8 mouse cellular contexts compared by ENCODE assay signal in the genomic region with DNA sequence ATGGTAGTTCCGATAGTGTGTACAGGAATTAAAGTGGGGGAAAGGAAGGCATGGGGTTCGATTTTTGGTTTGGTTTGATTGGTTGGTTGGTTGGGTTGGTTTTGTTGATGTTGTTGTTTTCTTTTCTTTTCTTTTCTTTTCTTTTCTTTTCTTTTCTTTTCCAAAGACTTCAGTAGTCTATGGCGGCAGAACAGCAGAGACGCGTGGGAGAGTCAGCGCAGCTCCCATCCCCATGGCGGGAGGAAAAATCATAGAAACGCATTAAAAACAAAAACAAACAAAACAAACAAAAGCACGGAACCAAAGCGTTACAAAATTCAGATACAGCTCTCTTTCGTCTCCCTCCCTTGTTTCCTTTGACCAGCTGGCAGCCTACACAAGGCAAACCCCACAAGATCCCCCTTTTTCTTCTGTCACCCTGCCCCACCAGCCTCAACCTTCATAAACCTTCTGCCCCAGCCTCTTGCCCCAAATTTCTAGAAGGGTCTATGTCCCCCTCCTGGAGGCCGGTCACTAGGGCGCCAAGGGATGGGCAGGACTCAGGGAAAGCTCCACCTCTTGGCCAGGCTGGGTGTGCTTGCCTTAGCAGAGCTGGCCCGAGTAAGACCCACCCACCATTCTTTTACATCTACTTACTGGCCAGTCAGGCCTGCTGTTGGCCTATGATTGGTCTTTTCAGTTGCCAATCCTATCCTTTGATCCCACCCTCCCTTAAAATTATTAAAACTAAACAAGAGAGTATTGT. TPM values are rescaled to one million over a fixed set of nuclear protein-coding genes. Genes with fewer than 3 reads are reported as not detected.
DNase-seq lines count a peak whose midpoint lies in the region; ATAC-seq and TF ChIP-seq lines count a peak whose summit lies in the region.

No protein-coding gene starts in this region.

- peak overlapping the region; percentile 28 for H3K4me3 ChIP-seq in bone marrow macrophage, adult 2 months (ENCODE audit: insufficient read depth, low read length)
- H3K4me3 ChIP-seq in embryonic facial prominence, embryonic 15.5 days (replicated peaks) = peak overlapping the region; percentile 54
- H3K4me3 ChIP-seq in kidney, embryonic 14.5 days (ENCODE audit: low read length) = peak overlapping the region; percentile 58
- H3K4me3 ChIP-seq in limb, embryonic 15.5 days = peak overlapping the region; percentile 55
- H3K4me3 ChIP-seq in midbrain, embryonic 16.5 days (ENCODE audit: low read depth, low read length) = peak overlapping the region; percentile 57

- TF ChIP-seq CTCF in bone marrow macrophage, adult 2 months (IDR thresholded peaks at IDR 0.05; ENCODE audit: low read depth, low read length) = no peak

- no peak overlapping the region for H3K27ac ChIP-seq in bone marrow macrophage, adult 2 months (ENCODE audit: insufficient read depth, low read depth, low read length)
- H3K27ac ChIP-seq in embryonic facial prominence, embryonic 15.5 days (replicated peaks) = peak overlapping the region; percentile 80
- peak overlapping the region; percentile 67 for H3K27ac ChIP-seq in kidney, embryonic 14.5 days (ENCODE audit: low read depth, low read length)
- peak overlapping the region; percentile 73 for H3K27ac ChIP-seq in limb, embryonic 15.5 days
- H3K27ac ChIP-seq in midbrain, embryonic 16.5 days (ENCODE audit: low read length) = no peak overlapping the region

- no peaks in the 10 kb centered on the region for H3K36me3 ChIP-seq in embryonic facial prominence, embryonic 15.5 days
- H3K36me3 ChIP-seq in kidney, embryonic 14.5 days (ENCODE audit: control insufficient read depth, insufficient read depth, low read length) = no peaks in the 10 kb centered on the region
- no peaks in the 10 kb centered on the region for H3K36me3 ChIP-seq in limb, embryonic 15.5 days
- no peaks in the 10 kb centered on the region for H3K36me3 ChIP-seq in midbrain, embryonic 16.5 days (ENCODE audit: control insufficient read depth, insufficient read depth, low read length)

- 16% methylated on average over 14 of the region's 14 CpGs for WGBS in embryonic facial prominence, embryonic 15.5 days
- 24% methylated on average over 14 of the region's 14 CpGs for WGBS in kidney, embryonic 14.5 days
- 25% methylated on average over 14 of the region's 14 CpGs for WGBS in limb, embryonic 15.5 days
- 24% methylated on average over 14 of the region's 14 CpGs for WGBS in midbrain, embryonic 16.5 days

- H3K9ac ChIP-seq in embryonic facial prominence, embryonic 15.5 days = no peak overlapping the region
- H3K9ac ChIP-seq in kidney, embryonic 14.5 days (ENCODE audit: low read depth, low read length) = 0 out of 2 replicates have a peak overlapping the region, but pooled peaks have one; percentile 34
- H3K9ac ChIP-seq in limb, embryonic 15.5 days = 0 out of 2 replicates have a peak overlapping the region, but pooled peaks have one; percentile 10
- H3K9ac ChIP-seq in midbrain, embryonic 16.5 days (ENCODE audit: low read depth, low read length) = no peak overlapping the region; the same call in 1 of the 2 replicates

- no peaks in the 10 kb centered on the region for H3K4me1 ChIP-seq in bone marrow macrophage, adult 2 months (ENCODE audit: control insufficient read depth, insufficient read depth, low read length)
- H3K4me1 ChIP-seq in embryonic facial prominence, embryonic 15.5 days = no peaks in the 10 kb centered on the region
- H3K4me1 ChIP-seq in kidney, embryonic 14.5 days (ENCODE audit: control insufficient read depth, insufficient read depth, low read length) = no peaks in the 10 kb centered on the region
- H3K4me1 ChIP-seq in limb, embryonic 15.5 days = no peaks in the 10 kb centered on the region
- H3K4me1 ChIP-seq in midbrain, embryonic 16.5 days (ENCODE audit: control insufficient read depth, insufficient read depth, low read length) = no peaks in the 10 kb centered on the region

- H3K4me2 ChIP-seq in embryonic facial prominence, embryonic 15.5 days (replicated peaks) = peak overlapping the region; percentile 57
- H3K4me2 ChIP-seq in kidney, embryonic 14.5 days (replicated peaks; ENCODE audit: low read depth, low read length) = peak overlapping the region; percentile 46
- H3K4me2 ChIP-seq in limb, embryonic 15.5 days = peak overlapping the region; percentile 64
- peak overlapping the region; percentile 61 for H3K4me2 ChIP-seq in midbrain, embryonic 16.5 days (ENCODE audit: low read length)

- no peaks in the 10 kb centered on the region for H3K9me3 ChIP-seq in embryonic facial prominence, embryonic 15.5 days (replicated peaks)
- no peaks in the 10 kb centered on the region for H3K9me3 ChIP-seq in kidney, embryonic 14.5 days (ENCODE audit: control insufficient read depth, low read length)
- no peaks in the 10 kb centered on the region for H3K9me3 ChIP-seq in limb, embryonic 15.5 days
- no peaks in the 10 kb centered on the region for H3K9me3 ChIP-seq in midbrain, embryonic 16.5 days (replicated peaks; ENCODE audit: control insufficient read depth, low read length, poor library complexity, severe bottlenecking)

- ATAC-seq in embryonic facial prominence, embryonic 15.5 days (ENCODE audit: insufficient number of reproducible peaks, low FRiP score, low TSS enrichment, low read depth) = peak; percentile 93
- ATAC-seq in kidney, embryonic 14.5 days (ENCODE audit: low FRiP score, low TSS enrichment) = peak; percentile 93
- ATAC-seq in limb, embryonic 15.5 days (ENCODE audit: insufficient number of reproducible peaks, low FRiP score, low TSS enrichment, low read depth) = peak; percentile 87
- ATAC-seq in midbrain, embryonic 16.5 days = peak; percentile 97

- peak; percentile 40 to 48 for DNase-seq in B cell, adult 2 months
- DNase-seq in heart, adult 9 months (ENCODE audit: low spot score in 2 of 2) = peak; percentile 80 to 88
- DNase-seq in spleen, postnatal 10 days (ENCODE audit: low spot score in 2 of 2) = peak; percentile 10 to 47

- no peaks in the 10 kb centered on the region for H3K27me3 ChIP-seq in embryonic facial prominence, embryonic 15.5 days
- no peaks in the 10 kb centered on the region for H3K27me3 ChIP-seq in kidney, embryonic 14.5 days (ENCODE audit: control insufficient read depth, insufficient read depth, low read length)
- H3K27me3 ChIP-seq in limb, embryonic 15.5 days = no peaks in the 10 kb centered on the region
- H3K27me3 ChIP-seq in midbrain, embryonic 16.5 days (ENCODE audit: control insufficient read depth, insufficient read depth, low read depth, low read length) = no peaks in the 10 kb centered on the region

- no peak for TF ChIP-seq POLR2A in bone marrow macrophage, adult 2 months (IDR thresholded peaks at IDR 0.05; ENCODE audit: borderline replicate concordance, low read depth, low read length)

RNA-seq across cellular contexts. Expression of a gene that starts 0.6 kb away (rescaled TPM):
- 0.92 and 2.3 TPM in 2 replicates for polyA plus RNA-seq in bone marrow macrophage, adult 2 months (2012; ENCODE audit: insufficient read depth, insufficient read length, missing spikeins)
- 15.3 and 19.6 TPM in 2 replicates for polyA plus RNA-seq in embryonic facial prominence, embryonic 15.5 days (2015; fragmentation: Nextera tagmentation; extraction: Ambion mirVana)
- 17.4 and 32.5 TPM in 2 replicates for polyA plus RNA-seq in kidney, embryonic 14.5 days (2014; fragmentation: Nextera tagmentation; extraction: Ambion mirVana)
- polyA plus RNA-seq in limb, embryonic 15.5 days (2015; fragmentation: Nextera tagmentation; extraction: Ambion mirVana) = 17.6 and 24.2 TPM in 2 replicates
- 7.9 and 9.2 TPM in 2 replicates for polyA plus RNA-seq in midbrain, embryonic 16.5 days (2015; fragmentation: Nextera tagmentation; extraction: Ambion mirVana)

Comparison
In these comparisons a context has a peak if more than half of its experiments do, and no peak if none do; other contexts are left out.
1. DNase-seq: peak in every context shown above with its lines; median percentile 84 in heart, adult 9 months; 44 in B cell, adult 2 months; 28 in spleen, postnatal 10 days.
2. H3K27ac ChIP-seq: peak in embryonic facial prominence, embryonic 15.5 days (single experiment), kidney, embryonic 14.5 days (single experiment) and limb, embryonic 15.5 days (single experiment); none in bone marrow macrophage, adult 2 months (single experiment) and midbrain, embryonic 16.5 days (single experiment).
3. H3K9ac ChIP-seq: peak in kidney, embryonic 14.5 days (single experiment) and limb, embryonic 15.5 days (single experiment); none in embryonic facial prominence, embryonic 15.5 days (single experiment) and midbrain, embryonic 16.5 days (single experiment).
4. Peak in every context shown above with its lines, with median percentiles within 50 percentile points of each other: H3K4me3 ChIP-seq, ATAC-seq and H3K4me2 ChIP-seq.